Mouse (Mus musculus) embryonic facial prominence, embryonic 14.5 days (tissue): ENCODE results near the gene 6030468B19Rik. TPM values are rescaled to one million over a fixed set of nuclear protein-coding genes. Genes with fewer than 3 reads are reported as not detected.
"Not testable (repeated sequence)": the region's sequence is repeated elsewhere in the genome, so short reads cannot be mapped to it uniquely, and the experiment has no call there.

Experiments
- ATAC-seq: fragments of 200-750 bp; cut with Nextera tagmentation; 2 replicates; pipeline ENCODE4 v1.8.0; 2017; ENCODE audit warnings: low read depth, moderate number of reproducible peaks, moderate TSS enrichment
- DNase-seq: peaks from one replicate; pipeline ENCODE4 v3.0.0-alpha.2; 2015; ENCODE audit warnings: low spot score
- H3K27ac ChIP-seq: fragments of 300-500 bp; sonication (generic); replicated peaks from 2 replicates; pipeline ENCODE4 v1.5.1; 2014; ENCODE audit warnings: low read depth, mild to moderate bottlenecking, low read length, moderate library complexity
- H3K27me3 ChIP-seq: fragments of 300-500 bp; sonication (generic); replicated peaks from 2 replicates; pipeline ENCODE4 v1.6.1; 2014; ENCODE audit warnings: low read length; ENCODE audit not compliant: control insufficient read depth, insufficient read depth
- H3K36me3 ChIP-seq: fragments of 300-500 bp; sonication (generic); 2 replicates; pipeline ENCODE4 v1.6.1; 2014; ENCODE audit warnings: low read length, mixed read lengths; ENCODE audit not compliant: control insufficient read depth, insufficient read depth
- H3K4me1 ChIP-seq: fragments of 300-500 bp; sonication (generic); 2 replicates; pipeline ENCODE4 v1.6.1; 2014; ENCODE audit warnings: antibody characterized with exemption, low read length; ENCODE audit not compliant: control insufficient read depth, insufficient read depth
- H3K4me2 ChIP-seq: fragments of 300-500 bp; sonication (generic); 2 replicates; pipeline ENCODE4 v1.6.1; 2014; ENCODE audit warnings: low read depth, mild to moderate bottlenecking, low read length, moderate library complexity, mixed read lengths
- H3K4me3 ChIP-seq: fragments of 300-500 bp; sonication (generic); 2 replicates; pipeline ENCODE4 v1.5.1; 2014; ENCODE audit warnings: low read depth, mild to moderate bottlenecking, low read length
- H3K9ac ChIP-seq: fragments of 300-500 bp; sonication (generic); 2 replicates; pipeline ENCODE4 v1.6.1; 2014; ENCODE audit warnings: low read depth, mild to moderate bottlenecking, low read length, moderate library complexity, mixed read lengths
- H3K9me3 ChIP-seq: fragments of 300-500 bp; sonication (generic); 2 replicates; pipeline ENCODE4 v1.6.1; 2016; ENCODE audit warnings: low read length; ENCODE audit not compliant: control insufficient read depth
- WGBS: fragments of 180-500 bp; shearing (Covaris S2); extraction: QIAGEN DNeasy Blood & Tissue Kit; methylation state at CpG from one replicate; pipeline ENCODE4 v1.1.7; 2014; 5-methylcytosine and 5-hydroxymethylcytosine counted together
- polyA plus RNA-seq: library from polyadenylated mRNA; unstranded; fragments of >200 nt; fragmentation: Nextera tagmentation; extraction: Ambion mirVana; gene quantifications from 2 replicates; pipeline ENCODE4 v1.2.1, GENCODE M21; 2014

6030468B19Rik gene
- polyA plus RNA-seq, 1 experiment from 2014 or later: not detected

DNA sequence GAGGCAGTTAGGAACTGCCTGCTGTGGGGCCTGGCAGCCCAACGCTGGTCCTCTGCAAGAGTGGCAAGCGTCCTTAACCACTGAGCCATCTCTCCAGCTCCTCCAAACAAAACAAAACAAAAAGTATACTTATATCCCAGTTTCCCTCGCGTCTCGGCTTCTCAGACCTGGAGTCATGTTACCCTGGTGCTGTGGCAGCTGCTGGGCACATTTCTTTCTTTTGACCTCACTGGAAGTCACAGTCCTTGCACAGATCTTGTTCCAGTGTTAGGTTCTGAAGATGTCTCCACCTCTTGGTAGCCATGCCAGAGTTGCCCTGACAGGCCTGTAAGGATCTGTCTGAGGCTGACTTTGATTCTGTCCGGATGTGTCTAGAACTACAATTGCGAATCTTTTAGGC, 4.2 kb downstream of the 6030468B19Rik start:
- WGBS: 53% methylated on average over 7 of the region's 7 CpGs
- no peak overlapping the region for H3K27ac ChIP-seq

DNA sequence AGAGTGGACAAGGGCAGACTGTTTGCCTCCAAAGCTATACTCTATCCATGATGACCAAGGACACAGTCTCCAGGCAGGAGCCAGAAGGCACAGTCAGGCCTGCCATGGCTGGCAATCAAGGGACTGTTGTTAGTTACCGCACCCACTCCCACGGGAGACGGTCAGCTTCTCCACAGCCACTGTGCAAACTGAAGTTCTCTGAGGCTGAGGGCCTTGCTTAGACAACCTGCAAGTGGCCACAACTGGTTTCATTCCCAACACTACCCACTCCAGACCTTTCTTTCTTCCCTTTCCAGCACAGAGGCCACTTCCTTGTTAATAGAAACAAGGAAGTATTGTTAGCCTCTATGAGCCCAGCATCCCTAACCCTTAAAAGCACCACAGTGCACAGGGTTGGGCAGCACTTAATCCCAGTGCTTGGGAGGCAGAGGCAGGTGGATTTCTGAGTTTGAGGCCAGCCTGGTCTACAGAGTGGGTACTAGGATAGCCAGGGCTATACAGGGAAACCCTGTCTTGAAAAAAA, 5.8 kb downstream of the 6030468B19Rik start:
- Histone ChIP-seq H3K4me2 (no peak overlapping the region), H3K4me1 (no peaks in the 10 kb centered on the region), H3K27me3 (no peaks in the 10 kb centered on the region), H3K9me3 (no peaks in the 10 kb centered on the region), H3K9ac (no peak overlapping the region), H3K4me3 (no peak overlapping the region), H3K36me3 (no peaks in the 10 kb centered on the region), H3K27ac (no peak overlapping the region)
- 93% methylated on average over 3 of the region's 3 CpGs for WGBS
- DNase-seq: no peak
- no peak for ATAC-seq

More for the DNA sequence above, 4.2 kb downstream of the 6030468B19Rik start:
- Histone ChIP-seq H3K4me1 (no peaks in the 10 kb centered on the region), H3K9me3 (no peaks in the 10 kb centered on the region), H3K9ac (no peak overlapping the region), H3K4me2 (no peak overlapping the region), H3K4me3 (no peak overlapping the region), H3K36me3 (no peaks in the 10 kb centered on the region), H3K27me3 (no peaks in the 10 kb centered on the region)
- DNase-seq (no peak), ATAC-seq (no peak)

DNA sequence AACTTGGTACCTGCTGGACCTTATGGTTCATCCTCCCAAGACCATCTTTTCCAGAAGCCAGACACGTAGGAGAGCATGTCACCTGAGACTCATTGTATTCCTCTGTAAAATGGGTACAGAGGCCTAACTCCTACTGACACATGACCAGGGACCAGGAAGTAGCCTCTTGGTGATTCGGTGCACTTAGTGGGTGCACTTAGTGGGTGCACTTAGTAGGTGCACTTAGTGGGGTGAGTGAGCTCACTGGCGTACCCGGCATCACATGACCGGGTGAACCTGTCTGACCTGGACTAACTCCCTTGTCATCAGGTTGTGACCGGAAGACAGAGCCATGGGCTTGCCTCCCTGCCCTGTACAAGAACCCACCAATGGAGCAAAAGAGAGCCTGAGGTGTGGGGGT, 9.3 kb downstream of the 6030468B19Rik start:
- H3K36me3 ChIP-seq: no peaks in the 10 kb centered on the region
- 91% methylated on average over 6 of the region's 6 CpGs for WGBS
- ATAC-seq (no peak), DNase-seq (no peak)
- H3K27ac ChIP-seq: no peak overlapping the region
- no peaks in the 10 kb centered on the region for H3K27me3 ChIP-seq
- H3K9ac ChIP-seq: no peak overlapping the region
- no peaks in the 10 kb centered on the region for H3K9me3 ChIP-seq
- peaks cover 5% of the 10 kb centered on the region; the same call in 1 of the 2 replicates for H3K4me1 ChIP-seq
- no peak overlapping the region for H3K4me2 ChIP-seq
- H3K4me3 ChIP-seq: no peak overlapping the region

DNA sequence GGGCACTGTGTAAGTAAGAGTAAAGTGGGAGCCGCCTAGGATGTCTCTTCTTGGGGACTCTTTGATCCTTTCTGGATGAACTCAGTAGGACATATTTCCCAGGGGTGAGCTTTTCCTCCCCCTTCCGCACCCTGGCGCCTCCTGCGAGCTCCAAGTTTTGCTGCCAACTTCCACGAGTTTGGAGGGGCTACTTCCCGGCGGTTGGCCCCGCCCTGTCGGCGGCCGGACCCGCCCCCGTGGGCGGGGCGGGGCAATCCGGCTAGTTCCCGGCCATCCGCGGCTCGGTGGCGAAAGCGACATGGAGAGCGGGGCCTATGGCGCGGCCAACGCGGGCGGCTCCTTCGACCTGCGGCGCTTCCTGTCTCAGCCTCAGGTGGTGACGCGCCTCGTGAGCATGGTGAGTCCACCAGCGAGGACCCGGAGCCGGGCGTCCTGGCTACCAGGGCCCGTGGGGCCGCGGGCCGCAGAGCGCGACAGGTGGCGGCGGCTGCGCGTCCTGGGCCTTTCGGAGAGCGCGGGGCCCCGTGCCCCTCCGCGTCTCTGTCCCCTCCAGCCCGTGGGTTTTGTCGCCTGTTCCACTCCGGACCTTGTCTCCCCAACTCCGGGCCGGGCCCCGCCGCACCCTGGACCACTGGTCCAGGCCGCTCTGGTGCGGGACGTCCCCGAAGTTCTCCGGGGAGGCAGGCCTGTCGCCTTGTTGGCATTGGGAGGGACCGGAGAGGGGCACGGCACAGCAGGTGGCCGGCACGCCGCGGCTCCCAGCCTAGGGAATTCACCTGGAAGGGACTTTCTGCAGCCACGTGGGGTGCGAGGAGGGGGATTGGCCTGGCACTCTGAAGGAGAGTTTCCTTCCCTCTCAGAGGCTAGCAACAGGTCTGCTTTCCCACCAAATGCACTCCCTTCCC, 12.2 kb downstream of the 6030468B19Rik start, which contains the start of the genes Gm20708 and Syngr2:
TSS of gene Gm20708 (plus strand) at position 262 of the 905 bp plus-strand sequence.
TSS of gene Syngr2 (plus strand) at position 262 of the 905 bp plus-strand sequence.
- Histone ChIP-seq H3K9ac (peak within 1 kb of the TSS; percentile 73), H3K27ac (peak within 1 kb of the TSS; percentile 54; the same call in 1 of the 2 replicates), H3K36me3 (peaks cover 17% of the 10 kb centered on the region; the same call in 1 of the 2 replicates), H3K27me3 (no peaks in the 10 kb centered on the region), H3K9me3 (no peaks in the 10 kb centered on the region), H3K4me1 (peaks cover 5% of the 10 kb centered on the region; the same call in 1 of the 2 replicates), H3K4me3 (peak within 1 kb of the TSS; percentile 83), H3K4me2 (peak within 1 kb of the TSS; percentile 95)
- 1% methylated on average over 44 of the region's 75 CpGs for WGBS
- DNase-seq: peak; percentile 87
- peak; percentile 75 for ATAC-seq

DNA sequence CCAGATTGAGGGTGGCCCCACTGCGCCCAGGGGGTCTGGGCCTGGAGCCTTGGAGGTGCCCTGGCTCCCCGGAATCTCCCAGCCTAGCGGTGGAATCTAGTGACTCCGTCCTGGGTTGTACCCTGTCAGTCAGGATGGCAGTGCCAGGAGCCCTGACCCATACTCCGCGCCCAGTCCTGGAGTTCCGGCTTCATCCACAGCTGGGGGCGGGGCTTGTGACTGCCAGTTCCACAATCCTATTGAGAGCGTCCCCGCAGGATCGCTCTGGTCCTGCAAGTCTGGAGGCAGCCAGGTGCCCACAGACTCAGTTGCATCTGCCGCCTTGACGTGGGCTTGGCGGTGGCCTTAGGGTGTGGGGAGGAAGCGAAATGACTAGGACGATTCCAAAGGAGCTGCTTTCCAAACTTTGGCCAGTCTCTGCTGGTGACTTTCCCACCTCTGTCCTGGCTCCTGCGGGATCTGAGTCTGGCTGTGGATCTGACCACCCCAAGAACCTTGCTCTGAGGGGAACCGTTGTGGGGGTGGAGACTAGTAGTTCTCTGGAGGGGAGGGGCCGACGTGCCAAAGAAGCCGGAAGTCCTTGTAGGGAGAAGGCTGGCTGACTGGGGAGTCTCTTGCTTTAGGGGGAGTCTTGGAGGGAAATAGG, 13.1 kb downstream of the 6030468B19Rik start:
- ATAC-seq (peak; percentile 91), DNase-seq (peak; percentile 93)
- peak overlapping the region; percentile 95 for H3K4me2 ChIP-seq
- H3K9me3 ChIP-seq: no peaks in the 10 kb centered on the region
- H3K4me3 ChIP-seq: peak overlapping the region; percentile 83
- peak overlapping the region; percentile 73 for H3K9ac ChIP-seq
- peaks cover 5% of the 10 kb centered on the region; the same call in 1 of the 2 replicates for H3K4me1 ChIP-seq
- WGBS: under 1% methylated on average over 21 of the region's 21 CpGs
- no peaks in the 10 kb centered on the region for H3K27me3 ChIP-seq
- peaks cover 18% of the 10 kb centered on the region; the same call in 1 of the 2 replicates for H3K36me3 ChIP-seq
- H3K27ac ChIP-seq: 0 out of 2 replicates have a peak overlapping the region, but pooled peaks have one; percentile 45

DNA sequence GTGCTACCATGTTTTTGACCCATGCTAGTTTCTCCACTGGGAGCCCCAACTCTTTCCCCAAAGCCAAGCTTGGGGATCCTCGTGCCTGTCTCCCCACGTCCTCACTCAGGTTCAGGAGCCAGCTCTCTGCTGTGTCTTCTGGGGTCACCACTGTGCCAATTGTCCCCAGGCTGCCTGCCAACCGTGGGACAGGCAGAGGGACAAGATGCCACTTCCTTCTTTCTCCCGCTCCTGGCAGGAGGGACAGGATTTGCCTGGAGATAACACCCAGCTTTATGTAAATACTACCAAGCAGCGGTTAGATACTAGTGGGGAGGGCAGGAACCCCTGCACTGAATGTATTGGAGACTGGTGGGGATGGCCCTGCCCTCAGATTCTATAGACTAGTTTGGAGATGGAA, 16.4 kb downstream of the 6030468B19Rik start:
- Histone ChIP-seq H3K27ac (no peak overlapping the region), H3K9me3 (no peaks in the 10 kb centered on the region), H3K36me3 (peaks cover 51% of the 10 kb centered on the region), H3K4me2 (no peak overlapping the region), H3K9ac (no peak overlapping the region), H3K4me1 (peaks cover 5% of the 10 kb centered on the region; the same call in 1 of the 2 replicates), H3K27me3 (no peaks in the 10 kb centered on the region), H3K4me3 (no peak overlapping the region)
- WGBS: 85% methylated on average over 5 of the region's 5 CpGs
- ATAC-seq: no peak
- DNase-seq: no peak

DNA sequence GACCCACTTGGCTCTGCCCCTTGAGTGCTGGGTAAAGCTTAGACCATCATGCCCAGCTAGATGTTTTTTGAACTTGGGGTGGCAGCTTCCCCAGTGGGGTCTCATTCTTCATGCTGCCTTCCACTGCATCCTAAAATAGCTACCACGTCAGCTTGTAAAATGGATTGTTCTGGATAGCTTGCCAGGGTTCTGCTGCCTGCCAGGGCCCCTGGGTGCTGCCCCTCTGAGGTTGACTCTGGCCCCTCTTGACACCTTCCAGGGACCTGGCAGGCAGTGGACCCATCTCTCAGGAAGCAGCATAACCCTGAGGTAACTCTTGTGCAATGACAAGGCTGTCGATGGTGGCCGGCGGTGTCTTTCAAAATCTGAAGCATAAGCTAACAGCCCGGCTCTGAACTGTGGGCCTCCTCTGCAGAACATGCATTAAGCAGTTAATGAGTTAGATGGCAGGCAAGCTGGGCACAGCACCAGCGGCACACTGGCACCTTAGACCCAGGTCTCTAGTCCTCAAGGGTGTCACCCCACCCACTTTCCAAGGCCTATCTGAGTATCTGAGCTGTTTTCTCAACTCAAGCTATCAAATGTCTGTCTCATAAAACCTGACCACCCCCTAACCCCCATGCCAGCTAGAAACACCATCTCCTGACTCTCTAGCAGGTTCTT, 17.4 kb downstream of the 6030468B19Rik start:
- H3K4me1 ChIP-seq: peaks cover 5% of the 10 kb centered on the region; the same call in 1 of the 2 replicates
- H3K4me2 ChIP-seq: no peak overlapping the region

DNA sequence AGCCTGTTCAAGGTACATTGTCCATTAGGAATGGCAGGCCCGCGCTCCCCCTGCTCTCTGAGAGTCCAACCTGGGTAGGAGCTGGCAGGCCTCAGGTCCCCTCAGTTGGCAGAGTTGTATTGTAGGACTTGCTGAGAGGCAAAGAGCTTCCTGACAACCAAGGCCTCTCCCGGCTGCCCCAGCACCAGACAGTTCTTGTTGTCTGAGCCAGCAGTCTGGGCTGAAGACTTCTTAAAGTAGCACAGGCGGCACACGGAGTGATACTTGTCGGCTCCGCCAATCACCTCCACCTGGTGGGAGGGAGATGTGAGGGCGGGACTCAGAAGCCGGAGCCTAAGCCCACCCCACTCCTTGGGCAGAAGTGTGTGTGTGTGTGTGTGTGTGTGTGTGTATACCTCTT, 18.4 kb downstream of the 6030468B19Rik start:
- DNase-seq, H3K4me1 ChIP-seq, ATAC-seq, H3K9ac ChIP-seq, H3K4me2 ChIP-seq, H3K4me3 ChIP-seq, H3K27ac ChIP-seq, H3K27me3 ChIP-seq, H3K9me3 ChIP-seq: not testable (repeated sequence)
- peaks cover 69% of the 10 kb centered on the region for H3K36me3 ChIP-seq
- 83% methylated on average over 3 of the region's 9 CpGs for WGBS

More for the DNA sequence above, 17.4 kb downstream of the 6030468B19Rik start:
- Histone ChIP-seq H3K4me3 (no peak overlapping the region), H3K27ac (no peak overlapping the region), H3K27me3 (no peaks in the 10 kb centered on the region), H3K9me3 (no peaks in the 10 kb centered on the region), H3K9ac (no peak overlapping the region), H3K36me3 (peaks cover 61% of the 10 kb centered on the region)
- 88% methylated on average over 6 of the region's 6 CpGs for WGBS
- ATAC-seq: no peak
- no peak for DNase-seq
